Mouse (Mus musculus) limb, embryonic 10.5 days (tissue): ENCODE data around the gene Rtn4r. TPM values are rescaled to one million over a fixed set of nuclear protein-coding genes. Genes with fewer than 3 reads are reported as not detected.
A peak's percentile ranks its signal among the peaks of the same experiment; 100 is the strongest.

Source experiments
- DNase-seq: peaks from one replicate; pipeline ENCODE4 v3.0.0-alpha.2; 2017; ENCODE audit warnings: low spot score
- H3K27ac ChIP-seq: fragments of 300-500 bp; sonication (generic); 2 replicates; pipeline ENCODE4 v1.5.1; 2016; ENCODE audit warnings: mild to moderate bottlenecking
- H3K27me3 ChIP-seq: fragments of 300-500 bp; sonication (generic); 2 replicates; pipeline ENCODE4 v1.6.1; 2016; ENCODE audit warnings: low read depth, mild to moderate bottlenecking; ENCODE audit not compliant: poor library complexity, severe bottlenecking
- H3K36me3 ChIP-seq: fragments of 300-500 bp; sonication (generic); 2 replicates; pipeline ENCODE4 v1.6.1; 2016; ENCODE audit warnings: mild to moderate bottlenecking, moderate library complexity
- H3K4me1 ChIP-seq: fragments of 300-500 bp; sonication (generic); 2 replicates; pipeline ENCODE4 v1.6.1; 2016
- H3K4me3 ChIP-seq: fragments of 300-500 bp; sonication (generic); 2 replicates; pipeline ENCODE4 v1.5.1; 2016; ENCODE audit warnings: mild to moderate bottlenecking, moderate library complexity
- H3K9me3 ChIP-seq: fragments of 300-500 bp; sonication (generic); replicated peaks from 2 replicates; pipeline ENCODE4 v1.6.1; 2016; ENCODE audit warnings: mild to moderate bottlenecking
- WGBS: fragments of 180-500 bp; shearing (Covaris S2); methylation state at CpG from one replicate; pipeline ENCODE4 v1.1.7; 2016; 5-methylcytosine and 5-hydroxymethylcytosine counted together
- polyA plus RNA-seq: library from polyadenylated mRNA; unstranded; fragments of >200 nt; fragmentation: Nextera tagmentation; extraction: Ambion mirVana; gene quantifications from 2 replicates; pipeline ENCODE4 v1.2.1, GENCODE M21; 2016

The Rtn4r gene
- polyA plus RNA-seq, 1 experiment from 2014 or later = 3.8 TPM

GRCm38 (mm10) chr16:18103808-18104207, 23.6 kb upstream of the Rtn4r start:
- no peak for DNase-seq
- H3K4me1 ChIP-seq = peaks cover 8% of the 10 kb centered on the region
- H3K27ac ChIP-seq = no peak overlapping the region; the same call in 1 of the 2 replicates
- WGBS = 38% methylated on average over 6 of the region's 6 CpGs
- no peaks in the 10 kb centered on the region for H3K36me3 ChIP-seq
- no peaks in the 10 kb centered on the region for H3K9me3 ChIP-seq
- H3K27me3 ChIP-seq = no peaks in the 10 kb centered on the region
- H3K4me3 ChIP-seq = no peak overlapping the region

- no peak overlapping the region for H3K27ac ChIP-seq
- no peaks in the 10 kb centered on the region for H3K36me3 ChIP-seq
- WGBS = 56% methylated on average over 5 of the region's 5 CpGs
- no peaks in the 10 kb centered on the region for H3K27me3 ChIP-seq
- H3K4me1 ChIP-seq = peaks cover 25% of the 10 kb centered on the region
- H3K4me3 ChIP-seq = no peak overlapping the region
- peak; percentile 77 for DNase-seq
- 0 out of 2 replicates have a peak, but pooled peaks cover 2% of the 10 kb centered on the region for H3K9me3 ChIP-seq
Measured at GRCm38 (mm10) chr16:18108221-18108966, 19.0 kb upstream of the Rtn4r start.

GRCm38 (mm10) chr16:18111042-18111441, 16.4 kb upstream of the Rtn4r start:
- 84% methylated on average over 7 of the region's 7 CpGs for WGBS
- Histone ChIP-seq H3K27me3 (0 out of 2 replicates have a peak, but pooled peaks cover 5% of the 10 kb centered on the region), H3K9me3 (0 out of 2 replicates have a peak, but pooled peaks cover 2% of the 10 kb centered on the region)

GRCm38 (mm10) chr16:18116467-18116866, 11.0 kb upstream of the Rtn4r start:
- H3K27ac ChIP-seq = no peak overlapping the region
- 0 out of 2 replicates have a peak, but pooled peaks cover 5% of the 10 kb centered on the region for H3K27me3 ChIP-seq
- H3K4me1 ChIP-seq = peaks cover 21% of the 10 kb centered on the region
- DNase-seq = no peak
- no peaks in the 10 kb centered on the region for H3K9me3 ChIP-seq
- H3K4me3 ChIP-seq = no peak overlapping the region
- H3K36me3 ChIP-seq = no peaks in the 10 kb centered on the region
- WGBS = 79% methylated on average over 4 of the region's 4 CpGs

More at GRCm38 (mm10) chr16:18111042-18111441, 16.4 kb upstream of the Rtn4r start:
- DNase-seq = no peak
- Histone ChIP-seq H3K36me3 (no peaks in the 10 kb centered on the region), H3K27ac (no peak overlapping the region), H3K4me1 (peaks cover 17% of the 10 kb centered on the region), H3K4me3 (no peak overlapping the region)

GRCm38 (mm10) chr16:18118285-18118684, 9.2 kb upstream of the Rtn4r start:
- 77% methylated on average over 3 of the region's 3 CpGs for WGBS
- H3K9me3 ChIP-seq = no peaks in the 10 kb centered on the region
- H3K27ac ChIP-seq = no peak overlapping the region
- no peaks in the 10 kb centered on the region for H3K36me3 ChIP-seq
- no peak for DNase-seq
- H3K4me3 ChIP-seq = no peak overlapping the region
- peaks cover 5% of the 10 kb centered on the region; the same call in 1 of the 2 replicates for H3K4me1 ChIP-seq
- peaks cover 12% of the 10 kb centered on the region; the same call in 1 of the 2 replicates for H3K27me3 ChIP-seq

- Histone ChIP-seq H3K4me3 (no peak overlapping the region), H3K27me3 (peaks cover 21% of the 10 kb centered on the region; the same call in 1 of the 2 replicates), H3K27ac (no peak overlapping the region), H3K4me1 (peaks cover 5% of the 10 kb centered on the region; the same call in 1 of the 2 replicates), H3K9me3 (no peaks in the 10 kb centered on the region), H3K36me3 (no peaks in the 10 kb centered on the region)
- 26% methylated on average over 8 of the region's 8 CpGs for WGBS
- peak; percentile 57 for DNase-seq
Measured at GRCm38 (mm10) chr16:18119031-18119730, 8.3 kb upstream of the Rtn4r start.

GRCm38 (mm10) chr16:18122740-18123139, 4.7 kb upstream of the Rtn4r start:
- H3K9me3 ChIP-seq = no peaks in the 10 kb centered on the region
- peaks cover 51% of the 10 kb centered on the region for H3K27me3 ChIP-seq
- no peaks in the 10 kb centered on the region for H3K36me3 ChIP-seq
- 85% methylated on average over 2 of the region's 2 CpGs for WGBS
- H3K27ac ChIP-seq = no peak overlapping the region
- DNase-seq = no peak
- H3K4me1 ChIP-seq = peaks cover 21% of the 10 kb centered on the region
- H3K4me3 ChIP-seq = no peak overlapping the region

GRCm38 (mm10) chr16:18123471-18123870, 4.0 kb upstream of the Rtn4r start:
- Histone ChIP-seq H3K27me3 (peaks cover 58% of the 10 kb centered on the region), H3K4me3 (no peak overlapping the region), H3K36me3 (no peaks in the 10 kb centered on the region), H3K27ac (no peak overlapping the region), H3K9me3 (no peaks in the 10 kb centered on the region), H3K4me1 (peaks cover 28% of the 10 kb centered on the region)
- WGBS = 54% methylated on average over 1 of the region's 1 CpGs
- no peak for DNase-seq

- WGBS = 83% methylated on average over 4 of the region's 4 CpGs
- no peaks in the 10 kb centered on the region for H3K9me3 ChIP-seq
- no peak overlapping the region for H3K27ac ChIP-seq
- H3K4me3 ChIP-seq = no peak overlapping the region
- H3K27me3 ChIP-seq = peaks cover 64% of the 10 kb centered on the region
- peaks cover 29% of the 10 kb centered on the region for H3K4me1 ChIP-seq
- no peak for DNase-seq
- H3K36me3 ChIP-seq = no peaks in the 10 kb centered on the region
Measured at GRCm38 (mm10) chr16:18124040-18124439, 3.4 kb upstream of the Rtn4r start.

- WGBS = 38% methylated on average over 5 of the region's 5 CpGs
- Histone ChIP-seq H3K9me3 (no peaks in the 10 kb centered on the region), H3K4me1 (peaks cover 26% of the 10 kb centered on the region), H3K27ac (no peak overlapping the region), H3K27me3 (peaks cover 70% of the 10 kb centered on the region), H3K36me3 (no peaks in the 10 kb centered on the region), H3K4me3 (no peak overlapping the region)
- no peak for DNase-seq
Measured at GRCm38 (mm10) chr16:18124626-18125025, 2.8 kb upstream of the Rtn4r start.

- H3K36me3 ChIP-seq = no peaks in the 10 kb centered on the region
- no peak for DNase-seq
- peaks cover 72% of the 10 kb centered on the region for H3K27me3 ChIP-seq
- H3K9me3 ChIP-seq = no peaks in the 10 kb centered on the region
- H3K4me3 ChIP-seq = no peak overlapping the region
- H3K4me1 ChIP-seq = peaks cover 26% of the 10 kb centered on the region
- H3K27ac ChIP-seq = 0 out of 2 replicates have a peak overlapping the region, but pooled peaks have one; percentile 27
- WGBS = 86% methylated on average over 2 of the region's 2 CpGs
Measured at GRCm38 (mm10) chr16:18125131-18125530, 2.3 kb upstream of the Rtn4r start.

- H3K4me1 ChIP-seq = peaks cover 26% of the 10 kb centered on the region
- H3K4me3 ChIP-seq = no peak overlapping the region
- H3K27me3 ChIP-seq = peaks cover 82% of the 10 kb centered on the region
- no peaks in the 10 kb centered on the region for H3K9me3 ChIP-seq
- no peaks in the 10 kb centered on the region for H3K36me3 ChIP-seq
- DNase-seq = no peak
- WGBS = 56% methylated on average over 3 of the region's 3 CpGs
- H3K27ac ChIP-seq = no peak overlapping the region
Measured at GRCm38 (mm10) chr16:18126211-18126610, 1.2 kb upstream of the Rtn4r start.
